Mouse (Mus musculus) CD4-positive naive resting alpha-beta T cell, adult 76 days (primary cell): ENCODE data around the gene Ubn2. TPM values are rescaled to one million over a fixed set of nuclear protein-coding genes. Genes with fewer than 3 reads are reported as not detected.

Experiments
- total RNA-seq: library from RNA; stranded (reverse); gene quantifications from one replicate; pipeline ENCODE4 v1.2.4, GENCODE M21; 2023

Gene Ubn2
- 47.5 TPM for total RNA-seq

GRCm38 (mm10) chr6:38433261-38434033 is at the start of gene Ubn2:
TSS of gene Ubn2 (plus strand) at chr6:38433950.

GRCm38 (mm10) chr6:38533428-38534405 is 100.0 kb downstream of the Ubn2 start, which contains the start of gene Fmc1:
TSS of gene Fmc1 (plus strand) at chr6:38533502.

GRCm38 (mm10) chr6:38551062-38551988 is 117.6 kb downstream of the Ubn2 start, which contains the start of gene Luc7l2:
TSS of gene Luc7l2 (plus strand) at chr6:38551334.

Other genes with a start within 250 kb of the Ubn2 start
- 0.15 TPM for gene D630045J12Rik, start 179.9 kb upstream of the Ubn2 start, total RNA-seq
- 5.2 TPM for gene Zc3hav1l, start 134.7 kb upstream of the Ubn2 start, total RNA-seq
- 363 TPM for gene Zc3hav1, start 79.3 kb upstream of the Ubn2 start, total RNA-seq
- gene Ttc26, start 52.5 kb upstream of the Ubn2 start, total RNA-seq = not detected
- gene Fmc1, start 99.6 kb downstream of the Ubn2 start, total RNA-seq = 23.3 TPM
- gene Luc7l2, start 117.4 kb downstream of the Ubn2 start, total RNA-seq = 442 TPM
- gene Klrg2, start 203.3 kb downstream of the Ubn2 start, total RNA-seq = not detected
- gene Clec2l, start 229.1 kb downstream of the Ubn2 start, total RNA-seq = not detected